Mouse (Mus musculus): ENCODE measurements around the gene Calu. TPM values are rescaled to one million over a fixed set of nuclear protein-coding genes. Genes with fewer than 3 reads are reported as not detected.

Gene Calu
- polyA plus RNA-seq, 1 experiment: 14.9 TPM

DNA sequence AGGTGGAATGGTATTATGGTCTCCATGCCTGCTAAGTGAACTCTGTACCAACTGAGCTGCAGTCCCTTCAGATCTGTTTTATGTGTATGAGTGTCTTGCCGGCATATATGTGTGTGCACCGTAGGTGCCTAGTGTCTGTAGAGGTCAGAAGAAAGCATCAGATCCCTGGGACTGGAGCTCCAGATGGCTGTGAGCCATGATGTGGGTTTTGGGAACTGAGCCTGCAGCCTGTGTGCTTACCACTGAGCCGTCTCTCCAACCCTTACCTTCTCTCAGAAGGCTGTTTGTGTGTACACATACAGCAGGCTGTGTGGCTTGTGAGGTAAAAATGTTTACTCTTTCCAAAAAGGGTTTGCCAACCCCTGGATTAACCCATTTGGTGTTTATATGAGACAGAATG lies 11.5 kb downstream of the Calu start:
- Histone ChIP-seq H3K4me1 (ENCODE audit: control insufficient read depth, insufficient read depth, insufficient read length) (no peaks in the 10 kb centered on the region), H3K27ac (ENCODE audit: insufficient read depth, low read length) (no peak overlapping the region), H3K4me3 (ENCODE audit: extremely low read depth, insufficient read depth, insufficient read length) (no peak overlapping the region), H3K36me3 (ENCODE audit: control insufficient read depth, insufficient read depth, low read length) (peaks cover 10% of the 10 kb centered on the region), H3K27me3 (ENCODE audit: control insufficient read depth, insufficient read depth, low read length) (no peaks in the 10 kb centered on the region)
- TF ChIP-seq CTCF (IDR thresholded peaks at IDR 0.05; ENCODE audit: extremely low read depth, insufficient read depth, insufficient read length, insufficient replicate concordance): no peak
- no peak for TF ChIP-seq POLR2A (IDR thresholded peaks at IDR 0.05; ENCODE audit: low read depth, low read length)
- no peak for DNase-seq (ENCODE audit: low read depth in 1 of 2, low spot score in 2 of 2)
- 95% methylated on average over 3 of the region's 3 CpGs for WGBS

- no peak for DNase-seq (ENCODE audit: low read depth in 1 of 2, low spot score in 2 of 2)
- Histone ChIP-seq H3K36me3 (ENCODE audit: control insufficient read depth, insufficient read depth, low read length) (peaks cover 10% of the 10 kb centered on the region), H3K4me3 (ENCODE audit: extremely low read depth, insufficient read depth, insufficient read length) (no peak overlapping the region), H3K4me1 (ENCODE audit: control insufficient read depth, insufficient read depth, insufficient read length) (no peaks in the 10 kb centered on the region), H3K27me3 (ENCODE audit: control insufficient read depth, insufficient read depth, low read length) (no peaks in the 10 kb centered on the region), H3K27ac (ENCODE audit: insufficient read depth, low read length) (no peak overlapping the region)
- WGBS: 84% methylated on average over 6 of the region's 6 CpGs
- no peak for TF ChIP-seq POLR2A (IDR thresholded peaks at IDR 0.05; ENCODE audit: low read depth, low read length)
- no peak for TF ChIP-seq CTCF (IDR thresholded peaks at IDR 0.05; ENCODE audit: extremely low read depth, insufficient read depth, insufficient read length, insufficient replicate concordance)
These were observed 12.3 kb downstream of the Calu start for GRCm38 (mm10) chr6:29360211-29360610.

- H3K27ac ChIP-seq (ENCODE audit: insufficient read depth, low read length): no peak overlapping the region
- H3K4me1 ChIP-seq (ENCODE audit: control insufficient read depth, insufficient read depth, insufficient read length): no peaks in the 10 kb centered on the region
- no peaks in the 10 kb centered on the region for H3K27me3 ChIP-seq (ENCODE audit: control insufficient read depth, insufficient read depth, low read length)
- DNase-seq (ENCODE audit: low read depth in 1 of 2, low spot score in 2 of 2): no peak
- H3K36me3 ChIP-seq (ENCODE audit: control insufficient read depth, insufficient read depth, low read length): peaks cover 21% of the 10 kb centered on the region
- H3K4me3 ChIP-seq (ENCODE audit: extremely low read depth, insufficient read depth, insufficient read length): no peak overlapping the region
- TF ChIP-seq CTCF (IDR thresholded peaks at IDR 0.05; ENCODE audit: extremely low read depth, insufficient read depth, insufficient read length, insufficient replicate concordance): no peak
- no peak for TF ChIP-seq POLR2A (IDR thresholded peaks at IDR 0.05; ENCODE audit: low read depth, low read length)
- WGBS: 85% methylated on average over 7 of the region's 7 CpGs
These were observed 14.6 kb downstream of the Calu start for GRCm38 (mm10) chr6:29362246-29363128.

- 95% methylated on average over 3 of the region's 3 CpGs for WGBS
- DNase-seq (ENCODE audit: low read depth in 1 of 2, low spot score in 2 of 2): no peak
- Histone ChIP-seq H3K4me1 (ENCODE audit: control insufficient read depth, insufficient read depth, insufficient read length) (no peaks in the 10 kb centered on the region), H3K27ac (ENCODE audit: insufficient read depth, low read length) (no peak overlapping the region), H3K36me3 (ENCODE audit: control insufficient read depth, insufficient read depth, low read length) (peaks cover 21% of the 10 kb centered on the region), H3K27me3 (ENCODE audit: control insufficient read depth, insufficient read depth, low read length) (no peaks in the 10 kb centered on the region), H3K4me3 (ENCODE audit: extremely low read depth, insufficient read depth, insufficient read length) (no peak overlapping the region)
- TF ChIP-seq POLR2A (IDR thresholded peaks at IDR 0.05; ENCODE audit: low read depth, low read length): no peak
- TF ChIP-seq CTCF (IDR thresholded peaks at IDR 0.05; ENCODE audit: extremely low read depth, insufficient read depth, insufficient read length, insufficient replicate concordance): no peak
These were observed 15.3 kb downstream of the Calu start for GRCm38 (mm10) chr6:29363129-29363515.

GRCm38 (mm10) chr6:29365277-29365676 lies 17.4 kb downstream of the Calu start:
- H3K27ac ChIP-seq (ENCODE audit: insufficient read depth, low read length): no peak overlapping the region
- WGBS: 86% methylated on average over 1 of the region's 1 CpGs
- no peaks in the 10 kb centered on the region for H3K4me1 ChIP-seq (ENCODE audit: control insufficient read depth, insufficient read depth, insufficient read length)
- no peak for TF ChIP-seq POLR2A (IDR thresholded peaks at IDR 0.05; ENCODE audit: low read depth, low read length)
- no peak for TF ChIP-seq CTCF (IDR thresholded peaks at IDR 0.05; ENCODE audit: extremely low read depth, insufficient read depth, insufficient read length, insufficient replicate concordance)
- no peak overlapping the region for H3K4me3 ChIP-seq (ENCODE audit: extremely low read depth, insufficient read depth, insufficient read length)
- DNase-seq (ENCODE audit: low read depth in 1 of 2, low spot score in 2 of 2): no peak
- H3K36me3 ChIP-seq (ENCODE audit: control insufficient read depth, insufficient read depth, low read length): peaks cover 20% of the 10 kb centered on the region
- H3K27me3 ChIP-seq (ENCODE audit: control insufficient read depth, insufficient read depth, low read length): no peaks in the 10 kb centered on the region

GRCm38 (mm10) chr6:29377386-29377785 lies 29.5 kb downstream of the Calu start:
- DNase-seq (ENCODE audit: low read depth in 1 of 2, low spot score in 2 of 2): no peak
- whole genome bisulfite sequencing: 70% methylated on average over 4 of the region's 4 CpGs
- Histone ChIP-seq H3K4me1 (ENCODE audit: control insufficient read depth, insufficient read depth, insufficient read length) (no peaks in the 10 kb centered on the region), H3K27ac (ENCODE audit: insufficient read depth, low read length) (no peak overlapping the region), H3K36me3 (ENCODE audit: control insufficient read depth, insufficient read depth, low read length) (peaks cover 16% of the 10 kb centered on the region), H3K4me3 (ENCODE audit: extremely low read depth, insufficient read depth, insufficient read length) (no peak overlapping the region), H3K27me3 (ENCODE audit: control insufficient read depth, insufficient read depth, low read length) (no peaks in the 10 kb centered on the region)
- TF ChIP-seq POLR2A (IDR thresholded peaks at IDR 0.05; ENCODE audit: low read depth, low read length) (no peak), CTCF (IDR thresholded peaks at IDR 0.05; ENCODE audit: extremely low read depth, insufficient read depth, insufficient read length, insufficient replicate concordance) (no peak)

DNA sequence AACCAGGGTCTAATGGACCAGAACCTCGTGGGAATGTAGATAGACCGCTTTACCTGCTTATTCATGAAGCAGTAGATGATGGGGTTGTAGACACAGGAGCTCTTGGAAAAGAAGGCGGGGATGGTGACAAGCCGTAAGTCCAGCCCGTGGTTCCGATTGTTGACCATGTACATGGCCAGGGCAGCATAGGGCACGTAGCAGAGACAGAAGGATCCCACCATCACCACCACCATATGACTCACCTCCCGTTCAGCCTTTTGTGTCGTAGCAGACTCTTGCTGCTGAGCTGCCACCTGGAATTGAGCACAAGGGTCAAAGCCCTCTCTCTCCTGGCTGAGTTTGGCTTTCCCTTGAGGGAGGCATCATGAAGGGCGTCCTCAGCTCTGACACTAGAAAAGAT lies 30.8 kb downstream of the Calu start:
- WGBS: 91% methylated on average over 10 of the region's 10 CpGs
- no peak for DNase-seq (ENCODE audit: low read depth in 1 of 2, low spot score in 2 of 2)
- H3K27me3 ChIP-seq (ENCODE audit: control insufficient read depth, insufficient read depth, low read length): no peaks in the 10 kb centered on the region
- H3K27ac ChIP-seq (ENCODE audit: insufficient read depth, low read length): no peak overlapping the region
- H3K4me3 ChIP-seq (ENCODE audit: extremely low read depth, insufficient read depth, insufficient read length): no peak overlapping the region
- peaks cover 9% of the 10 kb centered on the region for H3K36me3 ChIP-seq (ENCODE audit: control insufficient read depth, insufficient read depth, low read length)
- H3K4me1 ChIP-seq (ENCODE audit: control insufficient read depth, insufficient read depth, insufficient read length): no peaks in the 10 kb centered on the region
- TF ChIP-seq CTCF (IDR thresholded peaks at IDR 0.05; ENCODE audit: extremely low read depth, insufficient read depth, insufficient read length, insufficient replicate concordance) (no peak), POLR2A (IDR thresholded peaks at IDR 0.05; ENCODE audit: low read depth, low read length) (no peak)

All from spleen, adult 2 months (tissue).